Mouse (Mus musculus): ENCODE data around the gene Slc38a4.
A peak's percentile ranks its signal among the peaks of the same experiment; 100 is the strongest.

DNA sequence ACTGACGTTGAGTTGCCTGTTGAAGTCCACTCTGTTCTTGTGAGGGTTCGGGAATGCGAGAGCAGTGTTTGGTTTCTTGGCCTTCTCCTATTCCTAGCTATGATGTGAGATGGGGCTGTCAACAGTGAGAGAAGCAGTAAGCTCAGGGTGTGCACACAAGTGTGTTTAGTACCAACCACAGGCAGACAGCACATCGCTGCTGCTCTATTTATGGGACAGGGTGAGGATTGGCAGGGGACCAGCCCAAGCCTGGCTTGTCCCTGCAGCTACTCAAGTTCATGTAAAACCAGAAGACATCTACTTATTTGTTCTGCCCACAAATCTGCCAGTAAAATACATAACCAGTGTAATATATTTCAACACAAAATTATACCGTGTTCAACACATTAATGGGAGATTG, 46.4 kb upstream of the Slc38a4 start:
- TF ChIP-seq TCF3 (IDR thresholded peaks at IDR 0.05; ENCODE audit: insufficient read length, low read depth) = no peak
- no peak for TF ChIP-seq MAX (IDR thresholded peaks at IDR 0.05; ENCODE audit: low read depth)
- peak; percentile 32 for TF ChIP-seq POLR2A (IDR thresholded peaks at IDR 0.05; ENCODE audit: insufficient read length, low read depth)
- no peak for TF ChIP-seq TCF12 (IDR thresholded peaks at IDR 0.05; ENCODE audit: insufficient read depth, poor library complexity, severe bottlenecking)
- peak; percentile 62 for TF ChIP-seq SRF (IDR thresholded peaks at IDR 0.05; ENCODE audit: control insufficient read depth, insufficient read length, low read depth)
- no peak for TF ChIP-seq POLR2AphosphoS2 (IDR thresholded peaks at IDR 0.05; ENCODE audit: insufficient read length, low read depth)
- TF ChIP-seq USF1 (IDR thresholded peaks at IDR 0.05; ENCODE audit: low read depth) = no peak
- TF ChIP-seq E2F4 (IDR thresholded peaks at IDR 0.05; ENCODE audit: insufficient read depth) = no peak
- no peak for TF ChIP-seq REST (IDR thresholded peaks at IDR 0.05; ENCODE audit: insufficient read depth, insufficient read length)
- peak in 2 of 3 experiments; percentile 51 to 79 for TF ChIP-seq MYOD1 (IDR thresholded peaks at IDR 0.05; ENCODE audit: control insufficient read depth in 1 of 3, insufficient read length in 2 of 3, low read depth in 2 of 3)

All from myocyte (in vitro differentiated cells).